9 mouse cellular contexts compared by ENCODE assay signal in the genomic region with DNA sequence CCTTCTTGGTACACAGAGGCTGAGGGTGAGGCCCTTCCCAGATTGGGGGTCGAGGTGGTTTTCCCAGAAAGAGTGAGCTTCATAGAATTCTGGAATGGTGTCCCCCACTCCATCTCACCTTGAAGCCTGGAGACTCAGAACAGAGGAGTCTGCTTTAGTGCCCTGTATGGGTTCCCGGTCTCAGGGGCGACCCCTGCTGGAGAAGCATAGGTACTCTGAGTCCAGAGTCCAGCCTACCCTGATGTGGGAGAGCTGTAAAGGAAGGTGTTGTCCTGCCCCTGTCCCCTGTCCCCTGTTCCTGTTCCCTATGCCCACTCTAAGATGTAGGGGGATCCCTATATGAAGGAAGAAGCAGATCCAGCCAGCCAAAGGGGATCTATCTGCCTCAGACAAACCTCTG.
DNase-seq lines count a peak whose midpoint lies in the region; TF ChIP-seq lines count a peak whose summit lies in the region.
"Had no signal": no experiment of that assay in that cellular context is flagged by ENCODE, and none has a peak within 500 bp of the region (broad histone marks: within the 10 kb centered on the region; RNA-seq: fewer than 3 reads in every experiment).

No protein-coding gene starts in this region.

- TF ChIP-seq POLR2A in heart, adult 2 months (IDR thresholded peaks at IDR 0.05; ENCODE audit: insufficient read depth, low read depth, low read length) = no peak
- TF ChIP-seq POLR2A in CH12.LX (IDR thresholded peaks at IDR 0.05; ENCODE audit: low read depth, low read length) = no peak

- in situ Hi-C loops in CH12.LX (cut with MboI; ENCODE audit: low pct_ligation_motif_present, low pct_unique_long_range_greater_than_20kb, low sequenced_read_pairs) = loop anchor here (5.0 kb wide), 3 partner anchors 48 to 113 kb away; no protein-coding TSS in a partner anchor

- H3K27ac ChIP-seq in heart, adult 2 months = no peak overlapping the region
- H3K27ac ChIP-seq in heart, embryonic 10.5 days = no peak overlapping the region
- no peak overlapping the region for H3K27ac ChIP-seq in CH12.LX (ENCODE audit: insufficient read depth, low read depth)
- H3K27ac ChIP-seq: embryonic facial prominence, embryonic 12.5 days had no signal

- dilution Hi-C loops in CH12.LX (cut with MboI; ENCODE audit: extremely low pct_ligation_motif_present, extremely low pct_unique_long_range_greater_than_20kb, low sequenced_read_pairs) = no loop called here

- TF ChIP-seq RAD21 in CH12.LX (IDR thresholded peaks at IDR 0.05; ENCODE audit: low read depth, low read length) = peak; percentile 60

- peak; percentile 89 for TF ChIP-seq CTCF in heart, adult 2 months (IDR thresholded peaks at IDR 0.05)
- TF ChIP-seq CTCF in CH12.LX (conservative IDR thresholded peaks at IDR 0.05 in 1 of 2, IDR thresholded peaks at IDR 0.05 in 1 of 2; ENCODE audit: low read depth in 2 of 2, low read length in 2 of 2) = peak; percentile 79 to 87

- peak; percentile 34 to 66 for DNase-seq in heart, adult 2 months
- DNase-seq in heart, embryonic 10.5 days (ENCODE audit: low spot score) = no peak
- peak; percentile 55 for DNase-seq in CH12.LX (ENCODE audit: extremely low read depth)
- DNase-seq in adrenal gland, postnatal 36 days = peak; percentile 81 to 84
- peak; percentile 82 for DNase-seq in gastrocnemius, postnatal 10 days
- DNase-seq in left cerebral cortex, postnatal 4 days = peak; percentile 58
- peak; percentile 37 for DNase-seq in naive thymus-derived CD4-positive, alpha-beta T cell, adult 2 months (ENCODE audit: low read depth)
- DNase-seq in thymus, postnatal 25 days = peak; percentile 48

- intact Hi-C loops in heart, adult 2 months (cut with DNase I) = loop anchor here (1.0 to 2.0 kb wide), 2 partner anchors 100 to 114 kb away; no protein-coding TSS in a partner anchor
- intact Hi-C loops in left cerebral cortex, postnatal 4 days (cut with DNase I) = no loop called here

- H3K9me3 ChIP-seq in heart, embryonic 10.5 days = no peaks in the 10 kb centered on the region
- H3K9me3 ChIP-seq in CH12.LX (replicated peaks; ENCODE audit: low read length) = peaks cover 5% of the 10 kb centered on the region
- H3K9me3 ChIP-seq: embryonic facial prominence, embryonic 12.5 days had no signal

- H3K27me3 ChIP-seq in heart, adult 2 months (ENCODE audit: control insufficient read depth, insufficient read depth, low read length) = no peaks in the 10 kb centered on the region
- 0 out of 2 replicates have a peak, but pooled peaks cover 8% of the 10 kb centered on the region for H3K27me3 ChIP-seq in heart, embryonic 10.5 days (ENCODE audit: insufficient read depth, poor library complexity, severe bottlenecking)
- peaks cover 82% of the 10 kb centered on the region for H3K27me3 ChIP-seq in CH12.LX (replicated peaks)
- H3K27me3 ChIP-seq: embryonic facial prominence, embryonic 12.5 days had no signal

- H3K79me2 ChIP-seq in heart, adult 2 months (replicated peaks; ENCODE audit: control insufficient read depth, insufficient read depth, low read length) = no peaks in the 10 kb centered on the region
- H3K79me2 ChIP-seq in CH12.LX (replicated peaks; ENCODE audit: control insufficient read depth, extremely low read depth, insufficient read depth, poor library complexity, severe bottlenecking) = no peaks in the 10 kb centered on the region

- H3K36me3 ChIP-seq in heart, adult 2 months (ENCODE audit: control insufficient read depth, insufficient read depth, low read length) = no peaks in the 10 kb centered on the region
- H3K36me3 ChIP-seq in heart, embryonic 10.5 days = no peaks in the 10 kb centered on the region
- no peaks in the 10 kb centered on the region for H3K36me3 ChIP-seq in CH12.LX (replicated peaks in 1 of 2; ENCODE audit: control insufficient read depth in 1 of 2, insufficient read depth in 1 of 2, low read length in 1 of 2)
- H3K36me3 ChIP-seq: embryonic facial prominence, embryonic 12.5 days had no signal

- TF ChIP-seq EP300 in heart, adult 2 months (IDR thresholded peaks at IDR 0.05; ENCODE audit: insufficient read depth, low read depth, low read length) = 0 out of 2 replicates have a peak, but pooled peaks have one; percentile 12
- TF ChIP-seq EP300 in CH12.LX (IDR thresholded peaks at IDR 0.05; ENCODE audit: low read length) = no peak

- 5% methylated on average over 3 of the region's 3 CpGs for WGBS in heart, adult 2 months
- 6% methylated on average over 3 of the region's 3 CpGs for WGBS in heart, embryonic 10.5 days

- no peak overlapping the region for H3K9ac ChIP-seq in heart, adult 2 months (ENCODE audit: low read depth, low read length)
- no peak overlapping the region for H3K9ac ChIP-seq in CH12.LX (ENCODE audit: insufficient read depth, low read depth)
- H3K9ac ChIP-seq: embryonic facial prominence, embryonic 12.5 days had no signal

- H3K4me1 ChIP-seq in heart, adult 2 months (ENCODE audit: control insufficient read depth, insufficient read depth, low read length) = no peaks in the 10 kb centered on the region
- H3K4me1 ChIP-seq in heart, embryonic 10.5 days = no peaks in the 10 kb centered on the region
- H3K4me1 ChIP-seq in CH12.LX (ENCODE audit: control insufficient read depth in 1 of 2, insufficient read depth in 2 of 2) = no peaks in the 10 kb centered on the region
- H3K4me1 ChIP-seq: embryonic facial prominence, embryonic 12.5 days had no signal

- no peak overlapping the region for H3K4me2 ChIP-seq in CH12.LX (ENCODE audit: insufficient read depth, low read depth, poor library complexity, severe bottlenecking)
- H3K4me2 ChIP-seq: embryonic facial prominence, embryonic 12.5 days had no signal

- H3K4me3 ChIP-seq in heart, adult 2 months = no peak overlapping the region
- no peak overlapping the region for H3K4me3 ChIP-seq in heart, embryonic 10.5 days
- H3K4me3 ChIP-seq in CH12.LX (replicated peaks in 1 of 3; ENCODE audit: low read depth in 2 of 3, low read length in 2 of 3, poor library complexity in 1 of 3) = no peak overlapping the region
- H3K4me3 ChIP-seq: embryonic facial prominence, embryonic 12.5 days had no signal

TF ChIP-seq in CH12.LX, 34 proteins besides CTCF, POLR2A, EP300 and RAD21:
- TF ChIP-seq PAX5 (IDR thresholded peaks at IDR 0.05; ENCODE audit: low read length) = no peak
- TF ChIP-seq GABPA (IDR thresholded peaks at IDR 0.05; ENCODE audit: insufficient replicate concordance, low read depth, low read length) = no peak
- TF ChIP-seq ZC3H11A (IDR thresholded peaks at IDR 0.05; ENCODE audit: low read depth, low read length) = peak; percentile 46
- peak; percentile 42; the same call in 1 of the 2 replicates for TF ChIP-seq NELFE (IDR thresholded peaks at IDR 0.05; ENCODE audit: low read depth, low read length)
- TF ChIP-seq ZNF384 (IDR thresholded peaks at IDR 0.05; ENCODE audit: low read depth, low read length) = no peak
- peak; percentile 89 for TF ChIP-seq SMC3 (IDR thresholded peaks at IDR 0.05; ENCODE audit: low read depth, low read length)
